13 mouse cellular contexts compared by ENCODE assay signal in genomic region chr5:131305223-131305622, GRCm38 (mm10). TPM values are rescaled to one million over a fixed set of nuclear protein-coding genes. Genes with fewer than 3 reads are reported as not detected.
DNase-seq lines count a peak whose midpoint lies in the region; ATAC-seq lines count a peak whose summit lies in the region.
"Had no signal": no experiment of that assay in that cellular context is flagged by ENCODE, and none has a peak within 500 bp of the region (broad histone marks: within the 10 kb centered on the region; RNA-seq: fewer than 3 reads in every experiment).

No protein-coding gene starts in this region.

- no peak overlapping the region for H3K4me2 ChIP-seq in limb, embryonic 11.5 days (ENCODE audit: low read depth, severe bottlenecking)
- H3K4me2 ChIP-seq in hindbrain, embryonic 13.5 days: peak overlapping the region; percentile 91
- peak overlapping the region; percentile 89 for H3K4me2 ChIP-seq in neural tube, embryonic 13.5 days

- H3K4me1 ChIP-seq in limb, embryonic 11.5 days (ENCODE audit: control insufficient read depth, insufficient read depth, low read length): no peaks in the 10 kb centered on the region; the same call in none of the 2 replicates
- H3K4me1 ChIP-seq in limb, embryonic 10.5 days: peaks cover 24% of the 10 kb centered on the region
- H3K4me1 ChIP-seq in hindbrain, embryonic 13.5 days (replicated peaks): peaks cover 32% of the 10 kb centered on the region
- peaks cover 46% of the 10 kb centered on the region for H3K4me1 ChIP-seq in neural tube, embryonic 13.5 days (replicated peaks)
- H3K4me1 ChIP-seq: megakaryocyte, embryonic 14.5 days had no signal

- no peaks in the 10 kb centered on the region for H3K9me3 ChIP-seq in limb, embryonic 11.5 days (ENCODE audit: control insufficient read depth, low read length)
- no peaks in the 10 kb centered on the region for H3K9me3 ChIP-seq in limb, embryonic 10.5 days (replicated peaks)
- no peaks in the 10 kb centered on the region for H3K9me3 ChIP-seq in hindbrain, embryonic 13.5 days
- H3K9me3 ChIP-seq in neural tube, embryonic 13.5 days: no peaks in the 10 kb centered on the region
- H3K9me3 ChIP-seq: heart, embryonic 13.5 days had no signal

- no peak overlapping the region for H3K9ac ChIP-seq in limb, embryonic 11.5 days (ENCODE audit: low read length)
- 0 out of 2 replicates have a peak overlapping the region, but pooled peaks have one; percentile 84 for H3K9ac ChIP-seq in hindbrain, embryonic 13.5 days
- peak overlapping the region; percentile 87 for H3K9ac ChIP-seq in neural tube, embryonic 13.5 days
- H3K9ac ChIP-seq: heart, embryonic 13.5 days; liver, embryonic 14.5 days had no signal

- WGBS in limb, embryonic 11.5 days: 40% methylated on average over 5 of the region's 5 CpGs
- 56% methylated on average over 5 of the region's 5 CpGs for WGBS in limb, embryonic 10.5 days
- WGBS in hindbrain, embryonic 13.5 days: 33% methylated on average over 5 of the region's 5 CpGs
- 24% methylated on average over 5 of the region's 5 CpGs for WGBS in neural tube, embryonic 13.5 days

- no peak overlapping the region for H3K27ac ChIP-seq in limb, embryonic 11.5 days (replicated peaks; ENCODE audit: low read depth, low read length)
- no peak overlapping the region for H3K27ac ChIP-seq in limb, embryonic 10.5 days
- no peak overlapping the region for H3K27ac ChIP-seq in hindbrain, embryonic 13.5 days
- H3K27ac ChIP-seq in neural tube, embryonic 13.5 days (replicated peaks): no peak overlapping the region
- H3K27ac ChIP-seq: heart, embryonic 13.5 days; liver, embryonic 14.5 days had no signal

- ATAC-seq in limb, embryonic 11.5 days (ENCODE audit: insufficient number of reproducible peaks, low FRiP score, low TSS enrichment, low read depth): no peak
- no peak for ATAC-seq in hindbrain, embryonic 13.5 days (ENCODE audit: low FRiP score)
- no peak for ATAC-seq in neural tube, embryonic 13.5 days (ENCODE audit: low read depth)

- peaks cover 17% of the 10 kb centered on the region for H3K27me3 ChIP-seq in limb, embryonic 11.5 days (ENCODE audit: control insufficient read depth, insufficient read depth, low read length)
- H3K27me3 ChIP-seq in limb, embryonic 10.5 days (ENCODE audit: low read depth, poor library complexity, severe bottlenecking): peaks cover 46% of the 10 kb centered on the region
- peaks cover 22% of the 10 kb centered on the region for H3K27me3 ChIP-seq in hindbrain, embryonic 13.5 days
- peaks cover 11% of the 10 kb centered on the region for H3K27me3 ChIP-seq in neural tube, embryonic 13.5 days

- H3K36me3 ChIP-seq in limb, embryonic 11.5 days (ENCODE audit: control insufficient read depth, insufficient read depth, low read length): no peaks in the 10 kb centered on the region
- no peaks in the 10 kb centered on the region for H3K36me3 ChIP-seq in limb, embryonic 10.5 days
- H3K36me3 ChIP-seq in hindbrain, embryonic 13.5 days: no peaks in the 10 kb centered on the region
- no peaks in the 10 kb centered on the region for H3K36me3 ChIP-seq in neural tube, embryonic 13.5 days
- H3K36me3 ChIP-seq: G1E; heart, embryonic 13.5 days had no signal

- no peak overlapping the region for H3K4me3 ChIP-seq in limb, embryonic 11.5 days (ENCODE audit: low read depth, low read length)
- H3K4me3 ChIP-seq in limb, embryonic 10.5 days: no peak overlapping the region
- H3K4me3 ChIP-seq in hindbrain, embryonic 13.5 days: peak overlapping the region; percentile 74
- peak overlapping the region; percentile 78 for H3K4me3 ChIP-seq in neural tube, embryonic 13.5 days
- H3K4me3 ChIP-seq: megakaryocyte, embryonic 14.5 days had no signal

- DNase-seq in embryo, embryonic 11 days: peak; percentile 23
- no peak for DNase-seq in embryo, embryonic 9.5 days (ENCODE audit: extremely low spot score)
- peak; percentile 27 for DNase-seq in limb, embryonic 11.5 days (ENCODE audit: low spot score)
- no peak for DNase-seq in limb, embryonic 10.5 days (ENCODE audit: low spot score)
- DNase-seq in spleen, postnatal 14 days (ENCODE audit: low spot score in 2 of 2): no peak
- DNase-seq in adrenal gland, adult 8-10 months: no peak
- DNase-seq: kidney, adult 8-10 months had no signal

RNA-seq across cellular contexts. Expression of gene Galnt17, which starts 3.1 kb away (rescaled TPM):
- polyA plus RNA-seq in limb, embryonic 11.5 days (2014; fragmentation: Nextera tagmentation; extraction: Ambion mirVana): 1.0 and 1.1 TPM in 2 replicates
- polyA plus RNA-seq in limb, embryonic 10.5 days (2016; fragmentation: Nextera tagmentation; extraction: Ambion mirVana): 1.0 and 1.2 TPM in 2 replicates
- 7.9 and 9.6 TPM in 2 replicates for polyA plus RNA-seq in hindbrain, embryonic 13.5 days (2015; fragmentation: Nextera tagmentation; extraction: Ambion mirVana)
- 9.6 and 10.7 TPM in 2 replicates for polyA plus RNA-seq in neural tube, embryonic 13.5 days (2015; fragmentation: Nextera tagmentation; extraction: Ambion mirVana)
- 1 to 10 TPM; 5.0 to 9.1 (median 7.0) TPM for total RNA-seq in adrenal gland, adult 8-10 months (2022)
- polyA plus RNA-seq: G1E had no signal

Comparison
In these comparisons a context has a peak if more than half of its experiments do, and no peak if none do; other contexts are left out.
1. DNase-seq: peak in embryo, embryonic 11 days (single experiment) and limb, embryonic 11.5 days (single experiment); none in embryo, embryonic 9.5 days (single experiment), limb, embryonic 10.5 days (single experiment), spleen, postnatal 14 days (0 of 2) and adrenal gland, adult 8-10 months (single experiment).
2. H3K4me3 ChIP-seq: peak in hindbrain, embryonic 13.5 days (single experiment) and neural tube, embryonic 13.5 days (single experiment); none in limb, embryonic 11.5 days (single experiment) and limb, embryonic 10.5 days (single experiment).